Mouse (Mus musculus): Measurements from ENCODE around the gene Gm16381. TPM values are rescaled to one million over a fixed set of nuclear protein-coding genes. Genes with fewer than 3 reads are reported as not detected.

Gm16381 gene
- total RNA-seq (2023) = not detected

DNA sequence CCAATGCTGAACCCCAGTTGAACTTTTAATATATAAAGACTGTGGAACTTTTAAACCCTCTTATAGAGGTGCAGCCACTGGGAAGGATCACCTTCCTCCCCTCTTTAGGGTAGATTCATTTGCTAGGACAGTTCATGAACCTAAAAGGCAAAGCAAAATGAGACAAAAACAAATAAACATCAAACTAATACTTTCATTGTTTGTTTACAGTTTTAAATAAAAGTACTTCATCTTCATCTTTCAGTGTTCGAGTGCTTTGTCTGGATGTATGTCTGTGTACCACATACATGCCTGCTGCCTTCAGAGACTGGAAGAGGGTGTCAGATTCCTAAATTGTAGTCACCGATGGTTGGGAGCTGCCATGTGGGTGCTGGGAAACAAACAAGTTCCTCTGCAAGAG lies at the start of gene Gm16381:
Gene Gm16381 (minus strand): TSS at position 101 of the 400 bp plus-strand sequence.

DNA sequence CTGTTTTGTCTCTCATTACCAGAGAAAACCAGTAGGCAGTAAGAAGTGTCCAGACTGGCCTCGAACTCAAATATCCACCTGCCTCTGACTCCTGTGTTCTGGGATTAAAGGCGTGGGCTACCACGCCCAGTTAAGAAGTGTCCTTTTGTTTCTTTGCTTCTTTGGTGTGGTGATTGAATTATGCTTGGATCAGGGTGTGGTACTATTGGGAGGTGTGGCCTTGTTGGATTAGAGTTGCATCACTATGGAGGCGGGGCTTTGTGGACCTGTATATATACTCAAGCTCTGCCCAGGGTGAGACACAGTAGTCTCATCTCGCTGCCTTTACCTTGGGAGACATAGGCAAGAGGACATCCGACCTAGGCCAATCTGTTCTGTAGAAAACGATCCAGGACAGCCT lies 25.9 kb downstream of the Gm16381 start, which contains the start of gene Gm4027:
Gene Gm4027 (plus strand): TSS at position 301 of the 400 bp plus-strand sequence.

DNA sequence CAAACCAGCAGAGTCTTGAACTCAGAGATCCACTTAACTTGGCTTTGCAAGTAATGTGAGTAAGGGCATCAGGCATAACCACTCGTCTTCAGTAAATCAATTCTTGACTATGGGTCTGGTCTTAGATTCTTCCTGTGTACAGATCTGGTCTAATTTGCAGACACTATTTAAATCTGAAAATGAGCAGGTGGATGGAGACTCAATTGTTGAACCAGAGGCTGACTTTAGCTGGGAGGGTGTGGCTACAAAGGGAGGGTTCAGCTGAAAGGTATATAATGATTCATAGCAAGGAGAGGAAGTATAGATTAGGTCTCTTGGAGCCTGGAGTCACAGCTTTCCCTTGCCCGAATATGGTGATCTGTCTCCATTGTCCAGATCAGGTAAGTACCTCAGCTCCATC lies 42.0 kb downstream of the Gm16381 start, which contains the start of gene Oog1:
Gene Oog1 (plus strand): TSS at position 301 of the 400 bp plus-strand sequence.

Other genes with a start within 250 kb of the Gm16381 start
- gene Slirp, start 200.7 kb downstream of the Gm16381 start, total RNA-seq (2023) = 10 to 100 TPM; 39.2 to 44.1 TPM
- gene Alkbh1, start 200.6 kb downstream of the Gm16381 start, total RNA-seq (2023) = 10 to 100 TPM; 84.7 to 87.6 TPM
- 10 to 100 TPM; 84.8 to 91.5 TPM for gene Snw1, start 172.3 kb downstream of the Gm16381 start, total RNA-seq (2023)
- gene Gm5788, start 149.9 kb downstream of the Gm16381 start, total RNA-seq (2023) = not detected
- gene Gm8300, start 130.3 kb downstream of the Gm16381 start, total RNA-seq (2023) = not detected
- gene Oog1, start 41.9 kb downstream of the Gm16381 start, total RNA-seq (2023) = not detected
- not detected for gene Gm4027, start 25.8 kb downstream of the Gm16381 start, total RNA-seq (2023)
- not detected for gene Gm21319, start 131.1 kb upstream of the Gm16381 start, total RNA-seq (2023)
- not detected for gene Gm21936, start 150.9 kb upstream of the Gm16381 start, total RNA-seq (2023)
- not detected for gene BB287469, start 172.0 kb upstream of the Gm16381 start, total RNA-seq (2023)
- not detected for gene Gm2001, start 197.7 kb upstream of the Gm16381 start, total RNA-seq (2023)
- gene Gm2016, start 229.5 kb upstream of the Gm16381 start, total RNA-seq (2023) = not detected

All from T-cell, adult 66 days (primary cell).